Mouse (Mus musculus): ENCODE measurements at regions not wholly inside any gene's neighbourhood (a gene's known extent, or its start where the extent isn't known, plus 50 kb on each side); places are given as distances from the start of the nearest gene placed in this dataset.

GRCm38 (mm10) chr11:45464501-45464900 is 387.4 kb upstream of the Clint1 start:
- no peak overlapping the region for H3K4me3 ChIP-seq (replicated peaks; ENCODE audit: low read length)
- no peak overlapping the region for H3K9ac ChIP-seq (ENCODE audit: low read length)
- no peak for ATAC-seq (ENCODE audit: insufficient read depth, low FRiP score)
- no peaks in the 10 kb centered on the region for H3K9me3 ChIP-seq (replicated peaks; ENCODE audit: control insufficient read depth, low read length)
- no peaks in the 10 kb centered on the region for H3K36me3 ChIP-seq (ENCODE audit: control insufficient read depth, insufficient read depth, low read length)
- H3K27me3 ChIP-seq (ENCODE audit: control insufficient read depth, insufficient read depth, low read length), result no peaks in the 10 kb centered on the region
- WGBS, result 68% methylated on average over 4 of the region's 4 CpGs
- no peak overlapping the region for H3K4me2 ChIP-seq (ENCODE audit: low read depth, low read length)
- H3K27ac ChIP-seq (ENCODE audit: low read length), result no peak overlapping the region
- no peaks in the 10 kb centered on the region for H3K4me1 ChIP-seq (ENCODE audit: control insufficient read depth, insufficient read depth, low read length)

GRCm38 (mm10) chr11:45466350-45466749 is 385.5 kb upstream of the Clint1 start:
- 49% methylated on average over 3 of the region's 3 CpGs for WGBS

GRCm38 (mm10) chr11:45472171-45472570 is 379.7 kb upstream of the Clint1 start:
- no peaks in the 10 kb centered on the region for H3K4me1 ChIP-seq (ENCODE audit: control insufficient read depth, insufficient read depth, low read length)
- H3K4me3 ChIP-seq (replicated peaks; ENCODE audit: low read length), result no peak overlapping the region
- H3K27ac ChIP-seq (ENCODE audit: low read length), result no peak overlapping the region
- H3K27me3 ChIP-seq (ENCODE audit: control insufficient read depth, insufficient read depth, low read length), result no peaks in the 10 kb centered on the region
- no peak for ATAC-seq (ENCODE audit: insufficient read depth, low FRiP score)
- H3K9ac ChIP-seq (ENCODE audit: low read length), result no peak overlapping the region
- no peaks in the 10 kb centered on the region for H3K36me3 ChIP-seq (ENCODE audit: control insufficient read depth, insufficient read depth, low read length)
- H3K4me2 ChIP-seq (ENCODE audit: low read depth, low read length), result no peak overlapping the region
- WGBS, result 60% methylated on average over 5 of the region's 5 CpGs
- no peaks in the 10 kb centered on the region for H3K9me3 ChIP-seq (replicated peaks; ENCODE audit: control insufficient read depth, low read length)

More at GRCm38 (mm10) chr11:45466350-45466749, 385.5 kb upstream of the Clint1 start:
- no peak for ATAC-seq (ENCODE audit: insufficient read depth, low FRiP score)
- Histone ChIP-seq H3K4me3 (replicated peaks; ENCODE audit: low read length) (no peak overlapping the region), H3K36me3 (ENCODE audit: control insufficient read depth, insufficient read depth, low read length) (no peaks in the 10 kb centered on the region), H3K4me1 (ENCODE audit: control insufficient read depth, insufficient read depth, low read length) (no peaks in the 10 kb centered on the region), H3K9me3 (replicated peaks; ENCODE audit: control insufficient read depth, low read length) (no peaks in the 10 kb centered on the region), H3K9ac (ENCODE audit: low read length) (no peak overlapping the region), H3K27me3 (ENCODE audit: control insufficient read depth, insufficient read depth, low read length) (no peaks in the 10 kb centered on the region), H3K27ac (ENCODE audit: low read length) (no peak overlapping the region), H3K4me2 (ENCODE audit: low read depth, low read length) (no peak overlapping the region)

- ATAC-seq (ENCODE audit: insufficient read depth, low FRiP score), result no peak
- no peak overlapping the region for H3K9ac ChIP-seq (ENCODE audit: low read length)
- H3K27ac ChIP-seq (ENCODE audit: low read length), result no peak overlapping the region
- no peak overlapping the region for H3K4me3 ChIP-seq (replicated peaks; ENCODE audit: low read length)
- H3K4me1 ChIP-seq (ENCODE audit: control insufficient read depth, insufficient read depth, low read length), result no peaks in the 10 kb centered on the region
- 81% methylated on average over 4 of the region's 4 CpGs for WGBS
- H3K4me2 ChIP-seq (ENCODE audit: low read depth, low read length), result no peak overlapping the region
- H3K27me3 ChIP-seq (ENCODE audit: control insufficient read depth, insufficient read depth, low read length), result no peaks in the 10 kb centered on the region
- no peaks in the 10 kb centered on the region for H3K9me3 ChIP-seq (replicated peaks; ENCODE audit: control insufficient read depth, low read length)
- no peaks in the 10 kb centered on the region for H3K36me3 ChIP-seq (ENCODE audit: control insufficient read depth, insufficient read depth, low read length)
Observed at GRCm38 (mm10) chr11:45476917-45477316, 374.9 kb upstream of the Clint1 start.

GRCm38 (mm10) chr11:45485950-45486349 is 365.9 kb upstream of the Clint1 start:
- H3K4me2 ChIP-seq (ENCODE audit: low read depth, low read length), result no peak overlapping the region
- H3K36me3 ChIP-seq (ENCODE audit: control insufficient read depth, insufficient read depth, low read length), result no peaks in the 10 kb centered on the region
- no peak overlapping the region for H3K4me3 ChIP-seq (replicated peaks; ENCODE audit: low read length)
- H3K9ac ChIP-seq (ENCODE audit: low read length), result no peak overlapping the region
- whole genome bisulfite sequencing, result 80% methylated on average over 4 of the region's 4 CpGs
- no peak for ATAC-seq (ENCODE audit: insufficient read depth, low FRiP score)
- no peaks in the 10 kb centered on the region for H3K4me1 ChIP-seq (ENCODE audit: control insufficient read depth, insufficient read depth, low read length)
- no peaks in the 10 kb centered on the region for H3K9me3 ChIP-seq (replicated peaks; ENCODE audit: control insufficient read depth, low read length)
- H3K27ac ChIP-seq (ENCODE audit: low read length), result no peak overlapping the region
- no peaks in the 10 kb centered on the region for H3K27me3 ChIP-seq (ENCODE audit: control insufficient read depth, insufficient read depth, low read length)

- H3K36me3 ChIP-seq (ENCODE audit: control insufficient read depth, insufficient read depth, low read length), result no peaks in the 10 kb centered on the region
- no peaks in the 10 kb centered on the region for H3K9me3 ChIP-seq (replicated peaks; ENCODE audit: control insufficient read depth, low read length)
- no peak overlapping the region for H3K27ac ChIP-seq (ENCODE audit: low read length)
- 75% methylated on average over 20 of the region's 20 CpGs for WGBS
- no peak overlapping the region for H3K9ac ChIP-seq (ENCODE audit: low read length)
- no peak overlapping the region for H3K4me3 ChIP-seq (replicated peaks; ENCODE audit: low read length)
- no peaks in the 10 kb centered on the region for H3K27me3 ChIP-seq (ENCODE audit: control insufficient read depth, insufficient read depth, low read length)
- no peaks in the 10 kb centered on the region for H3K4me1 ChIP-seq (ENCODE audit: control insufficient read depth, insufficient read depth, low read length)
- ATAC-seq (ENCODE audit: insufficient read depth, low FRiP score), result no peak
- H3K4me2 ChIP-seq (ENCODE audit: low read depth, low read length), result no peak overlapping the region
Observed at GRCm38 (mm10) chr11:45491021-45491967, 360.6 kb upstream of the Clint1 start.

GRCm38 (mm10) chr11:45495246-45495645 is 356.6 kb upstream of the Clint1 start:
- Histone ChIP-seq H3K4me2 (ENCODE audit: low read depth, low read length) (no peak overlapping the region), H3K4me3 (replicated peaks; ENCODE audit: low read length) (no peak overlapping the region), H3K4me1 (ENCODE audit: control insufficient read depth, insufficient read depth, low read length) (no peaks in the 10 kb centered on the region), H3K9me3 (replicated peaks; ENCODE audit: control insufficient read depth, low read length) (no peaks in the 10 kb centered on the region), H3K27ac (ENCODE audit: low read length) (no peak overlapping the region), H3K27me3 (ENCODE audit: control insufficient read depth, insufficient read depth, low read length) (no peaks in the 10 kb centered on the region), H3K9ac (ENCODE audit: low read length) (no peak overlapping the region), H3K36me3 (ENCODE audit: control insufficient read depth, insufficient read depth, low read length) (no peaks in the 10 kb centered on the region)
- ATAC-seq (ENCODE audit: insufficient read depth, low FRiP score), result no peak
- 44% methylated on average over 1 of the region's 1 CpGs for WGBS

- no peaks in the 10 kb centered on the region for H3K4me1 ChIP-seq (ENCODE audit: control insufficient read depth, insufficient read depth, low read length)
- no peaks in the 10 kb centered on the region for H3K9me3 ChIP-seq (replicated peaks; ENCODE audit: control insufficient read depth, low read length)
- H3K4me3 ChIP-seq (replicated peaks; ENCODE audit: low read length), result no peak overlapping the region
- no peak overlapping the region for H3K4me2 ChIP-seq (ENCODE audit: low read depth, low read length)
- no peaks in the 10 kb centered on the region for H3K27me3 ChIP-seq (ENCODE audit: control insufficient read depth, insufficient read depth, low read length)
- no peak overlapping the region for H3K27ac ChIP-seq (ENCODE audit: low read length)
- ATAC-seq (ENCODE audit: insufficient read depth, low FRiP score), result no peak
- H3K9ac ChIP-seq (ENCODE audit: low read length), result no peak overlapping the region
- WGBS, result 52% methylated on average over 4 of the region's 4 CpGs
- no peaks in the 10 kb centered on the region for H3K36me3 ChIP-seq (ENCODE audit: control insufficient read depth, insufficient read depth, low read length)
Observed at GRCm38 (mm10) chr11:45508566-45508965, 343.3 kb upstream of the Clint1 start.

- no peaks in the 10 kb centered on the region for H3K4me1 ChIP-seq (ENCODE audit: control insufficient read depth, insufficient read depth, low read length)
- no peak overlapping the region for H3K4me2 ChIP-seq (ENCODE audit: low read depth, low read length)
- H3K9me3 ChIP-seq (replicated peaks; ENCODE audit: control insufficient read depth, low read length), result no peaks in the 10 kb centered on the region
- no peak overlapping the region for H3K4me3 ChIP-seq (replicated peaks; ENCODE audit: low read length)
- no peak for ATAC-seq (ENCODE audit: insufficient read depth, low FRiP score)
- H3K27ac ChIP-seq (ENCODE audit: low read length), result no peak overlapping the region
- WGBS, result 46% methylated on average over 2 of the region's 2 CpGs
- H3K27me3 ChIP-seq (ENCODE audit: control insufficient read depth, insufficient read depth, low read length), result no peaks in the 10 kb centered on the region
- H3K36me3 ChIP-seq (ENCODE audit: control insufficient read depth, insufficient read depth, low read length), result no peaks in the 10 kb centered on the region
- no peak overlapping the region for H3K9ac ChIP-seq (ENCODE audit: low read length)
Observed at GRCm38 (mm10) chr11:45509278-45509677, 342.6 kb upstream of the Clint1 start.

Data from stomach, embryonic 16.5 days (tissue).